Mouse (Mus musculus): ENCODE data around the gene Vmn1r180. TPM values are rescaled to one million over a fixed set of nuclear protein-coding genes. Genes with fewer than 3 reads are reported as not detected.

Gene Vmn1r180
- not detected for polyA plus RNA-seq (2012; fragmentation: generic; extraction: Trizol)

DNA sequence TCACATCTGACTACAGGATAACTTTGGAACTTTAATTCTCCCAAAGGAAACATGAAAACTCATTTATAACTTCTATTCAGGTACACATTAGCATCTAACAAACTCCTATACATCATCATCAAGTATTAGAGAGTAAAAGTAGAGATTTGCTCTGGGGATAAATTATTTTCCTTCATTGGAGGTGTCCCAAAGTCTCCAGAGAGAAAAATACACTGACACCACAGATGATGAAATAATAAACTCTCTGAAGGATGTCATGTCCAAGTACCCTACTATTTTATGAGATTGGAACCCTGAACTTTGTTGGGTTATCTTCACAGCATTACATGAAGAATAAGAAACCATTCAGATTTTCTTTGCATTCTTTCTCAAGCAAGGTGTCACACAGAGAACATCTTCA lies at the start of gene Vmn1r180:
Gene Vmn1r180, plus strand, starts transcription at position 301 of the 400 bp plus-strand sequence.

GRCm38 (mm10) chr7:23926678-23927077 lies 23.8 kb upstream of the Vmn1r180 start, which contains the start of gene Vmn1r179:
Gene Vmn1r179, plus strand, starts transcription at chr7:23926978.

DNA sequence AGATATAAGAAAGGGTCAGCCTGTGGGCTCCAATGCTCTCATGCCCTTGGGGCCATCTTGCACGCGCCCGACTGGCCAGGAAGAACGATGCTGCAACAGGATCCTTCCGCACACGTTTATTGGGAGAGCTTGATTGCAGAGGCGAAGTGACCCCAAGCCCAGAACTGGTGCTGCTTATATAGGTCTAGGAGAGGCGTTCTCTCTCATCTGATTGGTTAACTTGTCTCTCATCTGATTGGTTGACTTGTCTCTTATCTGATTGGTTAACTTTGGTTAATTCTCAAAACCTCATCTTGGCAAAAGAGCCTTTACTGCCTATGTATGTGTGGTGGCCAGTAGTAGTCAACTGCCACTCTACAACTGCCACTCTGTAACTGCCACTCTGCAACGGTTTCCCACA lies 23.9 kb downstream of the Vmn1r180 start, which contains the start of gene Vmn1r181:
Gene Vmn1r181, plus strand, starts transcription at position 301 of the 400 bp plus-strand sequence.

GRCm38 (mm10) chr7:24001391-24001790 lies 51.0 kb downstream of the Vmn1r180 start, which contains the start of gene V1rd19:
Gene V1rd19, plus strand, starts transcription at chr7:24001691.

Other genes with a start within 250 kb of the Vmn1r180 start
- gene Vmn1r173, start 249.9 kb upstream of the Vmn1r180 start, polyA plus RNA-seq (2012; fragmentation: generic; extraction: Trizol): not detected
- gene Vmn1r174, start 198.4 kb upstream of the Vmn1r180 start, polyA plus RNA-seq (2012; fragmentation: generic; extraction: Trizol): not detected
- gene Vmn1r175, start 140.0 kb upstream of the Vmn1r180 start, polyA plus RNA-seq (2012; fragmentation: generic; extraction: Trizol): not detected
- not detected for gene Vmn1r176, start 113.3 kb upstream of the Vmn1r180 start, polyA plus RNA-seq (2012; fragmentation: generic; extraction: Trizol)
- not detected for gene Vmn1r177, start 84.2 kb upstream of the Vmn1r180 start, polyA plus RNA-seq (2012; fragmentation: generic; extraction: Trizol)
- not detected for gene Vmn1r178, start 58.6 kb upstream of the Vmn1r180 start, polyA plus RNA-seq (2012; fragmentation: generic; extraction: Trizol)
- not detected for gene Vmn1r179, start 23.7 kb upstream of the Vmn1r180 start, polyA plus RNA-seq (2012; fragmentation: generic; extraction: Trizol)
- gene Vmn1r181, start 24.0 kb downstream of the Vmn1r180 start, polyA plus RNA-seq (2012; fragmentation: generic; extraction: Trizol): not detected
- gene V1rd19, start 51.1 kb downstream of the Vmn1r180 start, polyA plus RNA-seq (2012; fragmentation: generic; extraction: Trizol): not detected
- gene Vmn1r183, start 102.6 kb downstream of the Vmn1r180 start, polyA plus RNA-seq (2012; fragmentation: generic; extraction: Trizol): not detected
- gene Zfp180, start 131.3 kb downstream of the Vmn1r180 start, polyA plus RNA-seq (2012; fragmentation: generic; extraction: Trizol): 1 to 10 TPM in 1 of 2 experiments, under 1 TPM in 1; 0.62 to 5.6 TPM
- 1 to 10 TPM in 1 of 2 experiments, under 1 TPM in 1; 0.08 to 2.1 TPM for gene Zfp112, start 161.7 kb downstream of the Vmn1r180 start, polyA plus RNA-seq (2012; fragmentation: generic; extraction: Trizol)
- gene Zfp235, start 183.5 kb downstream of the Vmn1r180 start, polyA plus RNA-seq (2012; fragmentation: generic; extraction: Trizol): 1 to 10 TPM; 1.0 to 3.9 TPM
- under 1 TPM in 1 of 2 experiments, not detected in 1; 0.01 TPM for gene Zfp114, start 224.4 kb downstream of the Vmn1r180 start, polyA plus RNA-seq (2012; fragmentation: generic; extraction: Trizol)